Mouse (Mus musculus) intestine, embryonic 15.5 days (tissue): ENCODE measurements at regions not wholly inside any gene's neighbourhood (a gene's known extent, or its start where the extent isn't known, plus 50 kb on each side); places are given as distances from the start of the nearest gene placed in this dataset.

ENCODE experiments used
- ATAC-seq: fragments of 200-750 bp; cut with Nextera tagmentation; 2 replicates; pipeline ENCODE4 v1.8.0; 2017; ENCODE audit warnings: moderate TSS enrichment, moderate library complexity
- H3K27ac ChIP-seq: fragments of 300-500 bp; sonication (generic); 2 replicates; pipeline ENCODE4 v1.5.1; 2015; ENCODE audit warnings: mild to moderate bottlenecking, inconsistent platforms
- H3K27me3 ChIP-seq: fragments of 300-500 bp; sonication (generic); replicated peaks from 2 replicates; pipeline ENCODE4 v1.6.1; 2015; ENCODE audit warnings: inconsistent platforms
- H3K36me3 ChIP-seq: fragments of 300-500 bp; sonication (generic); 2 replicates; pipeline ENCODE4 v1.6.1; 2015; ENCODE audit warnings: inconsistent platforms
- H3K4me1 ChIP-seq: fragments of 300-500 bp; sonication (generic); replicated peaks from 2 replicates; pipeline ENCODE4 v1.6.1; 2015; ENCODE audit warnings: inconsistent platforms
- H3K4me2 ChIP-seq: fragments of 300-500 bp; sonication (generic); replicated peaks from 2 replicates; pipeline ENCODE4 v1.6.1; 2015; ENCODE audit warnings: mild to moderate bottlenecking, inconsistent platforms
- H3K4me3 ChIP-seq: fragments of 300-500 bp; sonication (generic); replicated peaks from 2 replicates; pipeline ENCODE4 v1.5.1; 2015; ENCODE audit warnings: inconsistent platforms
- H3K9ac ChIP-seq: fragments of 300-500 bp; sonication (generic); 2 replicates; pipeline ENCODE4 v1.6.1; 2015; ENCODE audit warnings: inconsistent platforms
- H3K9me3 ChIP-seq: fragments of 300-500 bp; sonication (generic); 2 replicates; pipeline ENCODE4 v1.6.1; 2016; ENCODE audit warnings: inconsistent platforms
- WGBS: fragments of 180-500 bp; shearing (Covaris S2); methylation state at CpG from one replicate; pipeline ENCODE4 v1.1.7; 2015; 5-methylcytosine and 5-hydroxymethylcytosine counted together

DNA sequence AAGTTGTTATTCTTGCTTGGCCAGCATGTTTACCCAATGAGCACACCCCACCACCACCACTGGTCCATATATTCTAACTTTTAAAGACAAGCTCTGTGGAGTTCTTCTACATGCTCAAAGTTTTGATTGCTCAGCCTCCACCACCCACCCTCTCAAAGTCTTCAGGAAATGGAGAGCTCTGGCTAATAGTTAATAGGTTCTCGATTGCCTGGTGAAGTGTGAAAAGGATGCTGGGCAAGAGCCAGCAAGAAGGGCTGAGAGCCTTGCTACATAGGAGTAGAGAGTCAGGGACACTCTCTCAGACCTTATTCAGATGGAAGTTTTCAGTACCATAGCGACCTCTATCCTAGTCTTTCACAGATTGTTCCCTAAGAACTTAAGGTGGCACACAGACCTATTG is 199.4 kb upstream of the Pkdcc start:
- no peaks in the 10 kb centered on the region for H3K36me3 ChIP-seq
- no peaks in the 10 kb centered on the region for H3K27me3 ChIP-seq
- H3K27ac ChIP-seq: no peak overlapping the region
- peaks cover 9% of the 10 kb centered on the region for H3K4me1 ChIP-seq
- no peak overlapping the region for H3K4me3 ChIP-seq
- H3K4me2 ChIP-seq: no peak overlapping the region
- ATAC-seq: no peak
- 55% methylated on average over 2 of the region's 2 CpGs for WGBS
- no peaks in the 10 kb centered on the region for H3K9me3 ChIP-seq
- H3K9ac ChIP-seq: no peak overlapping the region

DNA sequence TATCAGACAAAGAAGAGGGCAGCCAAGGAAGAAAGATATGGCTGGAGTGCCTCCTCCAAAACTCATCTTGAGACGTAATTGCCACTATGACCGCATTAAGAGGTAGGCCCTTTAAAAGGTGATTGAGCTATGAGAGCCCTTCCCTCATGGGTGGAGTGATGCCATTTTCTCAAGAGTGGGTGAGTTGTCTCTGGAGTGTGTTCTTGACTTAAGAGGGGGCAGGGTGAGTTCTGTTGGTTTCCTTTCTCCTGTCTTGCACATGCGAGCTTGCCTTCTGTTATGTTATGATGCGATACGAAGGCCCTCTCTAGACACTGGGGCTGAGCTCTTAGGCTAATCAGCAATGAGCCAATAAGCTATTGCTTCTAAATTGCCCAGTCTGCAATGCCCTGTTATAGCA is 198.2 kb upstream of the Pkdcc start:
- no peak for ATAC-seq
- H3K36me3 ChIP-seq: no peaks in the 10 kb centered on the region
- H3K9me3 ChIP-seq: no peaks in the 10 kb centered on the region
- H3K9ac ChIP-seq: no peak overlapping the region
- no peak overlapping the region for H3K4me2 ChIP-seq
- peaks cover 9% of the 10 kb centered on the region for H3K4me1 ChIP-seq
- no peak overlapping the region for H3K4me3 ChIP-seq
- no peak overlapping the region for H3K27ac ChIP-seq
- WGBS: 95% methylated on average over 5 of the region's 5 CpGs
- H3K27me3 ChIP-seq: no peaks in the 10 kb centered on the region

DNA sequence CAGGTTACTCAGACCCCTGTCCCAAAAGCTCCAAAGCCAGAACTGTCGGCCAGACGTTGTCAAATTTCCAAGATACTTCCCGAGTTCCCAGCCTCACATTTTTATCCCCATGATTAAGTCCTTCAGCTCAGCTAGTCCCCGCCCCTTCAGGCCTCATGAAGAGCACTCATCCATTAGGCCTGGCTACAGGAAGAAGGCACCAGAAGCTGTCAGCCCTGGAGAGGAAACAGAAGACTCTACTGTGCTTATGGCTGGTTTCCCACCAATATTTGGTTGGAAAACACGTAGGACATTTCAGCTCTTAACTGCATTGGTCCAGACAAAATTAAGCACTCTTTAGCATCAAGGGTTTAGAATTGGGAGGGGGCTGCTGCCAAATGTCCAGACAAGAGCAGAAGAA is 195.8 kb upstream of the Pkdcc start:
- Histone ChIP-seq H3K36me3 (no peaks in the 10 kb centered on the region), H3K4me2 (no peak overlapping the region), H3K9me3 (no peaks in the 10 kb centered on the region), H3K4me1 (peaks cover 9% of the 10 kb centered on the region), H3K4me3 (no peak overlapping the region), H3K27ac (peak overlapping the region; percentile 60), H3K9ac (no peak overlapping the region), H3K27me3 (no peaks in the 10 kb centered on the region)
- WGBS: 49% methylated on average over 5 of the region's 5 CpGs
- ATAC-seq: peak; percentile 68

DNA sequence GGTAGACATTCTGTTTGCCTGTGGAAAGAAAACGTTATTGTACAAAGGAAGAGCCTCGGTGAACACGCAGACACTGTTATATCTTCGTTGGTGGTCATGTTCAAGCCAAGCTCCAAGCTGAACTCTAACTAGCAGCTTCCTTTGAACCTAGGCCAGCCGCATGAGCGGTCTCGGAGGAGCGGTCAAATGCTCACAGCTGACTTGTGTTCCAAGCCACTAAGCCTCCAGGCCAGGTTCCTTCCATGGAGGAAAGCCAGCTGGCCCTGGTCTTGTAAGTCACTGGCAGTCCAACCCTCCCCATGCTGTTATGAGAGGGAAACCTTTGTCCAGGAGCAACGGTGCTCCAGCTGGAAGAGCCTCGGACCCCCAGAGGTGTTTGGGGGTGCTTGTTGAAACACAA is 194.5 kb upstream of the Pkdcc start:
- Histone ChIP-seq H3K27ac (peak overlapping the region; percentile 60; the same call in 1 of the 2 replicates), H3K27me3 (no peaks in the 10 kb centered on the region), H3K4me1 (peaks cover 13% of the 10 kb centered on the region), H3K36me3 (no peaks in the 10 kb centered on the region), H3K9me3 (no peaks in the 10 kb centered on the region), H3K4me2 (no peak overlapping the region), H3K9ac (no peak overlapping the region), H3K4me3 (no peak overlapping the region)
- ATAC-seq: peak; percentile 35
- WGBS: 46% methylated on average over 10 of the region's 10 CpGs

DNA sequence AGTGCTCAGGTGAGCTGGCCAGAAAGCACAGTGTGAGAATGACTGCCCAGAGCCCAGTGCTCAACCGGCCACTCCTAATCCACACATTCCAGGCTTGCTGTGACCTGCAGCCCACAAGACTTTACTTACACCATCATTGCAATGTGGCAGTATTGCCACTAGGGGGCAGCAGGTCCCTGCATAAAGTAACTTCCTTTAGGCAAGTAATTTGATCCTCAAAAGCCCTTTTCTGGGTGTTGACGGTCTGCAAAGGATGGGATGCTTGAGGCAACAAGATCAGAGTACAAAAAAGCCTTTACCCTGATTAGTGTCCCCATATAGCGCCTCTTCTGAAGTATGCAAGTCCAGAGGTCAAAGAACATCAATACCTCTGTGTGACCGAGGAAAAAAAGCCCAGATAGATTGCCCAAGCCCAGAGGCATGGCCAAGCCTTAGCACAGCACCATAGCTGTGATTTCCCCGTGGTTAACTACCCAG is 189.7 kb upstream of the Pkdcc start:
- Histone ChIP-seq H3K4me1 (peaks cover 5% of the 10 kb centered on the region; the same call in 1 of the 2 replicates), H3K9ac (no peak overlapping the region), H3K4me3 (no peak overlapping the region), H3K27me3 (no peaks in the 10 kb centered on the region), H3K27ac (no peak overlapping the region), H3K36me3 (no peaks in the 10 kb centered on the region), H3K9me3 (no peaks in the 10 kb centered on the region), H3K4me2 (no peak overlapping the region)
- WGBS: 11% methylated on average over 5 of the region's 5 CpGs
- ATAC-seq: peak; percentile 77

DNA sequence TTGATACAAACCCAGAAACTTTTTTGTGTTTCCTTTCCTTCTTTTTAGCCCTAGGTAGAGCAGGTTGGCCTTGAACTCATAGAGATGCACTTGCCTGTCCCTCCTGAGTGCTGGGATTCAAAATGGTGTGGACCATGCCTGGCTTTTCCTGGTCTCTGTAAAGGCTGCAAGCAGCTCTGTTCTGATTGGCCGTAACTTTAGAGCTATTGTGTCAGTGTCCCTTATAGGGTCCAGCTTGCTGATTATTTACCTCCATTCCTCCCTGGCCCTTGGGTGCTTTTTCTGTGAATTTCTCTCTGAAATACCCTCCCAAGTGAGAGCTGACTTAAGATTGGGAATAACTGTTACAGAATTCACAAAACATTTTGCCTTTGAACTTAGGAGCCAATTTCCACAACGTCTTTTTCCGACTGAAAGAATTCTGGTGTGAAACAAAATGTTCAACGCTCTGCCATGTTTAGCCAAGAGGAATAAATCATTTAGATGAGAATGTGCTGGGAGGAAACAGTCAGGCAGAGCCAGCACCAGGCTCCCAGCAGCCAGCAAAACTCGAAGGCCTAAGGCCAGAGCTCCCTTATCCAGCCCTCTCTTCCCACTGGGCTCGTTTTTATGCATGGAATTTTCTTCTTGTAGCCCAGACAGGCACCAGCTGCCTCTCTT is 180.0 kb upstream of the Pkdcc start:
- no peaks in the 10 kb centered on the region for H3K36me3 ChIP-seq
- H3K27me3 ChIP-seq: no peaks in the 10 kb centered on the region
- WGBS: 35% methylated on average over 6 of the region's 6 CpGs
- H3K9me3 ChIP-seq: no peaks in the 10 kb centered on the region
- H3K4me2 ChIP-seq: no peak overlapping the region
- no peak overlapping the region for H3K4me3 ChIP-seq
- H3K4me1 ChIP-seq: 0 out of 2 replicates have a peak, but pooled peaks cover 4% of the 10 kb centered on the region
- ATAC-seq: peak; percentile 63; the same call in 1 of the 2 replicates
- H3K27ac ChIP-seq: peak overlapping the region; percentile 56; the same call in 1 of the 2 replicates
- H3K9ac ChIP-seq: no peak overlapping the region

DNA sequence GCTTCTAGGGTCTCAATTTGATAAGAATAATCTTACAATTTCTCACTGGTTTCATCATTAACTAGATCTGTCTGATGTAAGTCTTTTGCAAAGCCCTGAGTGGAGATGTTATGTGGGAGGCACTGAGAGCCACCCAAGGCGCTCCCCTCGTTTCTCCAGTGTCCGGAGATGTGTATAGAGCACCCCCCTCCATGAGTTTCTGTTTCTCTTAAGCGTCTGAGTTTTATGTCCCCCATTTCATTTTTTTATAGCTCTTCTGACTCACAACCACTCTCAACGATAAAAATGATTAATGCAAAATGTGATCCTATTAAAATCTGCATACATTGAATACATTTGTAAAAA is 179.5 kb upstream of the Pkdcc start:
- ATAC-seq: 0 out of 2 replicates have a peak, but pooled peaks have one; percentile 47
- Histone ChIP-seq H3K9me3 (no peaks in the 10 kb centered on the region), H3K4me1 (0 out of 2 replicates have a peak, but pooled peaks cover 4% of the 10 kb centered on the region), H3K4me2 (no peak overlapping the region), H3K27me3 (no peaks in the 10 kb centered on the region), H3K9ac (no peak overlapping the region), H3K36me3 (no peaks in the 10 kb centered on the region), H3K4me3 (no peak overlapping the region), H3K27ac (0 out of 2 replicates have a peak overlapping the region, but pooled peaks have one; percentile 56)
- 33% methylated on average over 5 of the region's 5 CpGs for WGBS

DNA sequence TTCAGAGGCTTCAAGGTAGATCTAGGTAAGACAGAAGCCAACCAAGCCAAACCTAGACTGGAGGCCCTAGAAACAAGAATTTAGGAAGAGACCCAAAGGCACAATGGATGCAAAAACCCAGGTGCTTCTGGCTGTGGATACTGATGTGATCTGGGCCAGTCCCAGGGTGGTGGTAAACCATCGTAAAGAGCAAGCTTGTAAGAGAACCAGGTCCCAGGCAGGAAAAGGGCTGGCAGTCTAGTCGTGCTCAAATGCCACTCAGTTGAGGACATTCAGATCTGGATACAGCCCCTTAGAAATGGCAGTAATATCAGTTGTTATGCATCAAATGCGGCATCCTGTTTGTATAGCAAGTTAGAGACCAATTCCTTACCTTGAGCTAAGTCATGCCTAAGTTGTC is 175.5 kb upstream of the Pkdcc start:
- no peak overlapping the region for H3K4me3 ChIP-seq
- no peak overlapping the region for H3K27ac ChIP-seq
- H3K9me3 ChIP-seq: no peaks in the 10 kb centered on the region
- H3K36me3 ChIP-seq: no peaks in the 10 kb centered on the region
- WGBS: 81% methylated on average over 3 of the region's 3 CpGs
- no peak overlapping the region for H3K4me2 ChIP-seq
- H3K9ac ChIP-seq: no peak overlapping the region
- no peak for ATAC-seq
- no peaks in the 10 kb centered on the region for H3K27me3 ChIP-seq
- H3K4me1 ChIP-seq: 0 out of 2 replicates have a peak, but pooled peaks cover 8% of the 10 kb centered on the region

DNA sequence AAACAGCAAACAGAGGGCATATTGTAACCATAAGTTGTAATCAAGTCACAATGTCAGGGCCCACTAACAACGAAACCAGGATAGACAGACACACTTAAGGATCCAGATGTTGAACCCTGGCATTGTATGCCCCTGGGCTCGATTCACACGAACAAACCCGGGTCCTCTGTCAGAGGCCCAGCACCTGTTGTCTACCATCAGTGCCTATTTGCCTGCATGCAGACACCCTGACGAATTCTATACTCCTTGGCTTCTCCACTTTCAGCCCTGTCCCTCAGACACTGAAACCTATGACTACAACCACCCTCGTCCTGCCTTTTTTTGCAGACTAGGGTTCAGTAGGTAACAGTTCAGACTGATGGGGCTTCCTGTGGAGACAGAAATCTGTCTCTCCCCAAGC is 170.6 kb upstream of the Pkdcc start:
- 0 out of 2 replicates have a peak, but pooled peaks cover 4% of the 10 kb centered on the region for H3K4me1 ChIP-seq
- 73% methylated on average over 6 of the region's 6 CpGs for WGBS

DNA sequence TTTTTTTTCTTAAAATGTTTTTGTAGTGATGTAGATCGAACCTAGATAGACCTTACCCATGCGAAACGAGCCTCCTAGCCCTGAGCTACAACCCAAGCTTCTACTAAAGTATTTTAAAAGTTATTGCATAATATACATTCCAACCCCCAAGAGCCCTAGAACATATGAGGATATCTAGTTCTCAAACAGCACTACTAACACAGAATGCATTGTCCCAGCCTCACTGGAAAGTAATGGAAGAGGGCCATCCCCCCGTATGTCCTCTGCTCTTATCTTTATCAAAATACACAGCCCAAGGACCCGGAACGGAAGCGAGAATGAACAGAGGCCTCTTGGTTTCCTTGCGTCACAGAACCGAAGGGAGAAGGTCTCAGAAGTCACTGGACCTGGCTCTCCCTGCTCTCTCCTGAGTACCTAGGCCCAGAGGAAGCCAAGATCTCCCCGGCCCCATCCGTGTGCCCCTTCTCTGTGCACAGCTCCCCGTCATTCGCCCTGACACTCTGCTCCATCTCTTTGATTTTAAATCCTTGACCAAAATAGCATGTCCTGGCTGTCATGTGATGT is 165.0 kb upstream of the Pkdcc start:
- Histone ChIP-seq H3K4me2 (no peak overlapping the region), H3K4me1 (no peaks in the 10 kb centered on the region), H3K27ac (no peak overlapping the region), H3K9me3 (no peaks in the 10 kb centered on the region), H3K4me3 (no peak overlapping the region), H3K9ac (no peak overlapping the region), H3K27me3 (no peaks in the 10 kb centered on the region), H3K36me3 (no peaks in the 10 kb centered on the region)
- 77% methylated on average over 13 of the region's 13 CpGs for WGBS
- no peak for ATAC-seq

More for the DNA sequence above, 170.6 kb upstream of the Pkdcc start:
- ATAC-seq: 0 out of 2 replicates have a peak, but pooled peaks have one; percentile 5
- H3K36me3 ChIP-seq: no peaks in the 10 kb centered on the region
- H3K4me3 ChIP-seq: no peak overlapping the region
- no peak overlapping the region for H3K9ac ChIP-seq
- no peak overlapping the region for H3K4me2 ChIP-seq
- no peaks in the 10 kb centered on the region for H3K9me3 ChIP-seq
- no peak overlapping the region for H3K27ac ChIP-seq
- no peaks in the 10 kb centered on the region for H3K27me3 ChIP-seq

DNA sequence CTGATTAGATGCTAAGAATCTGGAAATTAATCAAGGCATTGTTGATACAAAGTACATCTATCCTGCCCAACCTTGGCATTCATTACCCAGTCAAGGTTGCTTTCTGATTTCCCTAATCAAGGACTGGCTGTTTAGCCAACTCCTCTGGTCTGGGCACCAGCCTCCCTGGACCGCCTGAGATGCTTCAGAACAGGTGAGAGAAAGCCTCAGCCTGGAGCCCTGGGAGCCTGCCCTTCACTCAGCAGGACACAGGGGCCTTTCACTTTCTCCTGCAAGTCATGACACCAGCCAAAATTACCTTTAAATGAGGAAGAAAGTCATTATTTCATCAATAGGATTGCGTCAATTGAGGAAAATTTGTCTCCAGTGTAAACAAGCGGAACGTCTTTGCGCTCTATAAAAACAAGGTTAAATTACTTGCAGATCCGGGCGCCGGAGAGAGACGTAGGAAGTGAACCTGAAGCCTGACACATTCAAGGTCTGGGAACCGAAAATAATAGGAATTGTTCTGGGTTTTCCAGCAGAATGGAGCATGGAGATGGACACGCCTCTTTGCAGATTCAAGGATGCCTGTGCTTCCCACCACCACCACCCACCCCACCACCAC is 164.4 kb upstream of the Pkdcc start:
- 75% methylated on average over 11 of the region's 11 CpGs for WGBS
- Histone ChIP-seq H3K36me3 (no peaks in the 10 kb centered on the region), H3K27me3 (no peaks in the 10 kb centered on the region), H3K27ac (no peak overlapping the region), H3K4me2 (no peak overlapping the region), H3K9ac (no peak overlapping the region), H3K4me3 (no peak overlapping the region), H3K4me1 (no peaks in the 10 kb centered on the region), H3K9me3 (no peaks in the 10 kb centered on the region)
- ATAC-seq: no peak

DNA sequence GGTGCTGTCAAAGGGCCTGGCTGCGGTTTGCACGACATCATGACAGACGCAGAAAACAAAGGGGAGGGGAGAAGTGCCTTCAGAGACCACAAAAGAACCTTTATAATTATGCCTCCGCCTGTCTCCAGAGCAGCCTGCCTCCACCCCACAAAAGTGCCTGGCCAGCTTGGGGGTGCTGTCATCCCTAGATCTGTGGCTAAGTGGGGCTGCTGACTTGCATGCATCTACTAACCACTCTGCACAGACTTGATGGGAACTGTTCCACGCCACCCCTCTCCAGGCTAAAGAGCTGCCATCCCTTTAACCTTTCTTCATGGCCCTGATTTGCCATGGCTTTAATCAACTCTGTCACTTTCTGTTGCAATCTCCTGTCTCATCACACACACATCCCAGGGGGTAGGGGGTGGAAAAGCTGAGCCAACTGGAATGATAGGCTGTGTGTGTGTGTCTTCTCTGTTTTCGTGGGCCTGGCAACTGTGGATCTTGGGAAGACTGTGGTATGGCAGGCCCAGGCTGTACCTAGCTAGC is 162.4 kb upstream of the Pkdcc start:
- H3K27me3 ChIP-seq: no peaks in the 10 kb centered on the region
- no peak for ATAC-seq
- 67% methylated on average over 6 of the region's 6 CpGs for WGBS
- no peak overlapping the region for H3K4me2 ChIP-seq
- H3K27ac ChIP-seq: no peak overlapping the region
- H3K9ac ChIP-seq: no peak overlapping the region
- H3K4me1 ChIP-seq: 0 out of 2 replicates have a peak, but pooled peaks cover 2% of the 10 kb centered on the region
- no peak overlapping the region for H3K4me3 ChIP-seq
- H3K9me3 ChIP-seq: no peaks in the 10 kb centered on the region
- H3K36me3 ChIP-seq: no peaks in the 10 kb centered on the region
